Mouse (Mus musculus): ENCODE results near the gene Mylpf. TPM values are rescaled to one million over a fixed set of nuclear protein-coding genes. Genes with fewer than 3 reads are reported as not detected.
A peak's percentile ranks its signal among the peaks of the same experiment; 100 is the strongest.

The Mylpf gene
- total and polyA plus RNA-seq, 3 experiments: 3.0 to 5.2 (median 3.2) TPM

DNA sequence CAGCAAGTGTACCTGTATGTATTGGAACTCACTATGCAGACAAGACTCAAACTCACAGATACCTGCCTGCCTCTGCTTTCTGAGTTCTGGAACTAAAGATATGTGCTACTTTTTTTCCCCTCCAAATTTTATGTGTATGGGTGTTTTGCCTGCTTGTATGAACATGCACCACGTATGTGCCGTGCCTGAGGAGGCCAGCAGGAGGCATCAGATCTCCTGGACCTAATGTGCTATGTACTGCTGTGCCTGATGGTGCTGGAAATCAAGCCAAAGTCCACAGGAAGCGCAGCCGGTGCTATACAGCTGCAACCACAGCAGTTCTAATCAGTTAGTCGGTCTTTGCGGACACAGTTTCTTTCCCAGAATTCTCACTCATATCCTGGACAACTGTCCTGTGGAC is 24.9 kb upstream of the Mylpf start (continued):
- TF ChIP-seq ETS1 (conservative IDR thresholded peaks at IDR 0.05; ENCODE audit: low read depth, low read length): no peak
- TF ChIP-seq GABPA (IDR thresholded peaks at IDR 0.05; ENCODE audit: insufficient replicate concordance, low read depth, low read length): no peak
- peak in 1 of 2 experiments; percentile 56; a peak in 2 of 4 replicates for TF ChIP-seq CTCF (conservative IDR thresholded peaks at IDR 0.05 in 1 of 2, IDR thresholded peaks at IDR 0.05 in 1 of 2; ENCODE audit: low read depth in 2 of 2, low read length in 2 of 2)
- TF ChIP-seq JUN (IDR thresholded peaks at IDR 0.05; ENCODE audit: insufficient read depth, low read depth, low read length): no peak
- no peak for TF ChIP-seq MAZ (IDR thresholded peaks at IDR 0.05; ENCODE audit: low read depth, low read length)

DNA sequence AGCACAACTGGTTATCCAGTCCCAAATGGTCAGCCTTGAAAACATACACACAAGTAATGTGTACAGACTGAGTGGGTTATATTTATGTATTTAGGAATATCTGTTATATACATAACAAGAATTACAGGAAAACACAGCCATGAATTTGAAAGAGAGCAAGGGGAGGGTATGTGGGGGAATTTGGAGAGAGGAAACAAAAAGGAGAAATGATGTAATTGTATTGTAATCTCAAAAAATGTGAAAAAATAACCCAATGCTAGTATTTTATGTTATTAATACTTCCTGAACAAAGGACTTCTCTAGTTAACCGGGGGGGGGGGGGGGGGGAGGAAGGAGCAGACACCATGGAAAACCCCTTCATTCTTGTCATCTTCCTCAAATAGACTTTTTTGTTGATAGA is 24.0 kb upstream of the Mylpf start:
- TF ChIP-seq MEF2A (IDR thresholded peaks at IDR 0.05; ENCODE audit: borderline replicate concordance, low read depth, low read length) (peak; percentile 48; the same call in 1 of the 2 replicates), MYC (IDR thresholded peaks at IDR 0.05; ENCODE audit: low read depth, low read length) (no peak)
- H3K27ac ChIP-seq (ENCODE audit: insufficient read depth, low read depth): peak overlapping the region; percentile 72
- no peaks in the 10 kb centered on the region for H3K79me2 ChIP-seq (replicated peaks; ENCODE audit: control insufficient read depth, extremely low read depth, insufficient read depth, poor library complexity, severe bottlenecking)
- H3K4me1 ChIP-seq (ENCODE audit: control insufficient read depth in 1 of 2, insufficient read depth in 2 of 2): peaks cover 26 to 74% of the 10 kb centered on the region in 2 experiments
- dilution Hi-C loops (cut with MboI; ENCODE audit: extremely low pct_ligation_motif_present, extremely low pct_unique_long_range_greater_than_20kb, low sequenced_read_pairs): no loop called here
- in situ Hi-C loops (cut with MboI; ENCODE audit: low pct_ligation_motif_present, low pct_unique_long_range_greater_than_20kb, low sequenced_read_pairs): loop anchor here (5.0 kb wide), 2 partner anchors 47 to 492 kb away; partner anchors contain the start of gene Spn
- peaks cover 34 to 75% of the 10 kb centered on the region in 2 experiments for H3K36me3 ChIP-seq (replicated peaks in 1 of 2; ENCODE audit: control insufficient read depth in 1 of 2, insufficient read depth in 1 of 2, low read length in 1 of 2)
- H3K4me2 ChIP-seq (ENCODE audit: insufficient read depth, low read depth, poor library complexity, severe bottlenecking): peak overlapping the region; percentile 18; the same call in 1 of the 2 replicates
- H3K4me3 ChIP-seq (replicated peaks in 1 of 3; ENCODE audit: low read depth in 2 of 3, low read length in 2 of 3, poor library complexity in 1 of 3): no peak overlapping the region
- H3K9ac ChIP-seq (ENCODE audit: insufficient read depth, low read depth): no peak overlapping the region
- peaks cover 6% of the 10 kb centered on the region for H3K9me3 ChIP-seq (replicated peaks; ENCODE audit: low read length)
- H3K27me3 ChIP-seq (replicated peaks): no peaks in the 10 kb centered on the region
- DNase-seq (ENCODE audit: extremely low read depth): no peak

DNA sequence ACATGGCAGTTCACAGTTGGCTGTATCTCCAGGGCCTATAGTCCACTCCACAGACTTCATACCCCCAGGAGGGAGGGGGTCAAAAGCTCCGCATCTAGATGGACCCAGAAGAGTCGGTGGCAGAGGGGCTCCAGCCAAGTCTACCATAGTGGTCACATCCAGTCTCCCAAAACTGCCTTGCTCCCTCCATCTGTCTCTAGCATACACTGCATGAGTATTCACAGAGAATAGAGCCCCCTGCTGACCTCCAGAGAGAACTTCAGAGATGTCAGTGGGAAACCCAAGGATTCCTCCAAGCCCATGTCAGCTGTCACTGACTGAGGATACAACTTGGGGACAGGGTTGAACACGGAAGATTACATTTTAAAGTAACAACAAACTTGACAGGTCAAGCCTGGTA is 23.1 kb upstream of the Mylpf start:
- H3K4me1 ChIP-seq (ENCODE audit: control insufficient read depth in 1 of 2, insufficient read depth in 2 of 2): peaks cover 34 to 81% of the 10 kb centered on the region in 2 experiments
- H3K4me2 ChIP-seq (ENCODE audit: insufficient read depth, low read depth, poor library complexity, severe bottlenecking): 0 out of 2 replicates have a peak overlapping the region, but pooled peaks have one; percentile 18
- in situ Hi-C loops (cut with MboI; ENCODE audit: low pct_ligation_motif_present, low pct_unique_long_range_greater_than_20kb, low sequenced_read_pairs) (loop anchor here (5.0 kb wide), 2 partner anchors 48 to 493 kb away; partner anchors contain the start of gene Spn), dilution Hi-C loops (cut with MboI; ENCODE audit: extremely low pct_ligation_motif_present, extremely low pct_unique_long_range_greater_than_20kb, low sequenced_read_pairs) (no loop called here)
- H3K9me3 ChIP-seq (replicated peaks; ENCODE audit: low read length): peaks cover under 1% of the 10 kb centered on the region
- H3K27me3 ChIP-seq (replicated peaks): no peaks in the 10 kb centered on the region
- peaks cover 29 to 75% of the 10 kb centered on the region in 2 experiments for H3K36me3 ChIP-seq (replicated peaks in 1 of 2; ENCODE audit: control insufficient read depth in 1 of 2, insufficient read depth in 1 of 2, low read length in 1 of 2)
- TF ChIP-seq MAX (IDR thresholded peaks at IDR 0.05; ENCODE audit: low read length) (no peak), CTCF (conservative IDR thresholded peaks at IDR 0.05 in 1 of 2, IDR thresholded peaks at IDR 0.05 in 1 of 2; ENCODE audit: low read depth in 2 of 2, low read length in 2 of 2) (peak; percentile 24 to 85; a peak in 2 of 4 replicates), SMC3 (IDR thresholded peaks at IDR 0.05; ENCODE audit: low read depth, low read length) (peak; percentile 72), RAD21 (IDR thresholded peaks at IDR 0.05; ENCODE audit: low read depth, low read length) (peak; percentile 69)
- H3K4me3 ChIP-seq (replicated peaks in 1 of 3; ENCODE audit: low read depth in 2 of 3, low read length in 2 of 3, poor library complexity in 1 of 3): no peak overlapping the region
- no peak overlapping the region for H3K9ac ChIP-seq (ENCODE audit: insufficient read depth, low read depth)
- peaks cover 8% of the 10 kb centered on the region; the same call in 1 of the 2 replicates for H3K79me2 ChIP-seq (replicated peaks; ENCODE audit: control insufficient read depth, extremely low read depth, insufficient read depth, poor library complexity, severe bottlenecking)
- H3K27ac ChIP-seq (ENCODE audit: insufficient read depth, low read depth): peak overlapping the region; percentile 54; the same call in 1 of the 2 replicates
- DNase-seq (ENCODE audit: extremely low read depth): no peak

Measured in CH12.LX (cell line).